Mouse (Mus musculus) B cell, adult 62 days (primary cell): Measurements from ENCODE around the gene Olfr1297. TPM values are rescaled to one million over a fixed set of nuclear protein-coding genes. Genes with fewer than 3 reads are reported as not detected.

ENCODE experiments used
- total RNA-seq: library from RNA; stranded (reverse); gene quantifications from 4 replicates; pipeline ENCODE4 v1.2.4, GENCODE M21; 2023

Gene Olfr1297
- not detected in 4 replicates for total RNA-seq

DNA sequence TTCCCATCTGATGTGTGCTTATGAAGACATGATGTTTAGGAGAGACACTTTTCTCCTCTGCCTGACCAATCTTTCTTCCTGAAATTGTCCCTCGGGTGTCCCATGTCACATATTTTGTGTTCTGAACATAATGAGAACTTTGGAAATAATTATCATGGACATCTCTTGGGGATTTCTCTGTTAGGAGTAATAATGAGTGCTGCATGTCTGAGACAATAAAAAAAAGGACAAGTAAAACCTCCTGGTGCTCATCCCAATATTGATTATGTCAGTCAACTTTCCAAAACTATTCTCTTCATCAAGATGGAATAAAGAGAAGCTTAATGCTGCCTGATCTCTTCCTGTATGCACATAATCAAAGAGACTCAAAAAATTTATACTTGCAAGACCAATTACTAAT, at the start of gene Olfr1297:
Olfr1297 (minus strand) TSS at position 101 of the 400 bp plus-strand sequence.

DNA sequence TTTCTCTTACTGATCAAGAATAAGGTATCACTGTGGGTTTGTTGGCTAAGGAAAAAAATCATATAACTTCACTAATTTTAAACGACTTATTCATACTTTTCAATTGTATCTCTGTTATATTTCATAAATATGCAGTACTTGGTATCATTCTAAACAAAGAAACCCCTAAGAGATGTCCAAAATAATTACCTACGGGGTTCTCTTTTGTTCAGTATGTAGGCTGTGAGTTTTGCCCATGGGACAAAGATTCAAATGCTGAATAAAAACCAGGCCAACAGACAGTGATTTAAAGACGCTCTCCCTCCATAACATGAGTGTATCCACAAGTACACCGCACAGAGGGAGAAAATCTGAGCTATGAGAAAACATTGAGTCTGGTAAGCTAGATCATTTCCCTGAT, 34.8 kb upstream of the Olfr1297 start, which contains the start of gene Olfr1299:
Olfr1299 (plus strand) TSS at position 301 of the 400 bp plus-strand sequence.

DNA sequence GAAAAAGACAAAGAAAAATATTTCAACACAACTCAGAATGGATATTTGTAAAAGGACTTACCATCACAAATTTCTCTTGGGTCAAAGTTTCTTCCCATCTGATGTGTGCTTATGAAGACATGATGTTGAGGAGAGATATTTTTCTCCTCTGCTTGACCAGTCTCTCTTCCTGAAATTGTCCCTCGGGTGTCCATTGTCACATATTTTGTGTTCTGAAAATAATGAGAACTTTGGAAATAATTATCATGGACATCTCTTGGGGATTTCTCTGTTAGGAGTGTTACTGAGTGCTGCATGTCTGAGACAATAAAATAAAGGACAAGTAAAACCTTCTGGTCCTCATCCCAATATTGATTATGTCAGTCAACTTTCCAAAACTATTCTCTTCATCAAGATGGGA, 22.8 kb upstream of the Olfr1297 start, which contains the start of gene Olfr1298:
Olfr1298 (minus strand) TSS at position 101 of the 400 bp plus-strand sequence.

DNA sequence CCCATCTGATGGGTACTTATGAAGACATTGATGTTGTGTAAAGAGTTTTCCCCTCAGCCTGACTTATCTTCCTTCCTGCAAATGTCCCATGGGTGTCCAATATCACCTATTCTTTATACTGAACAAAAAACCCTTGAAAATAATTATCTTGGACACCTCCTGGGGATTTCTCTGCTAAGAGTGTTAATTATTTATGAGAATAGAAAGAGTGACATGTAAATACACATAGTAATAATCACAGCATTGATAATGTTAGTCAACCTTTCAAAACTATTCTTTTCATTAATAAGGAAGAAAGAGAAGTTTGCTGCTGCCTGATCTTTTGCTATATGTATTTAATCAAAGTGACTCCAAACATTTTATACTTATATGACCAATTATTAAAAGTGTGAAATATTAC, 56.7 kb downstream of the Olfr1297 start, which contains the start of gene Olfr1295:
Olfr1295 (minus strand) TSS at position 101 of the 400 bp plus-strand sequence.

Other genes with a start within 250 kb of the Olfr1297 start
- gene Olfr1286, start 203.4 kb downstream of the Olfr1297 start, total RNA-seq = not detected in 4 replicates
- gene Olfr1287, start 177.4 kb downstream of the Olfr1297 start, total RNA-seq = not detected in 4 replicates
- not detected in 4 replicates for gene Olfr1288, start 152.4 kb downstream of the Olfr1297 start, total RNA-seq
- not detected in 4 replicates for gene Olfr1289, start 145.7 kb downstream of the Olfr1297 start, total RNA-seq
- gene Olfr1290, start 132.7 kb downstream of the Olfr1297 start, total RNA-seq = not detected in 4 replicates
- not detected in 4 replicates for gene Olfr1291-ps1, start 129.3 kb downstream of the Olfr1297 start, total RNA-seq
- not detected in 4 replicates for gene Olfr1293-ps, start 101.3 kb downstream of the Olfr1297 start, total RNA-seq
- not detected in 4 replicates for gene Olfr1294, start 86.2 kb downstream of the Olfr1297 start, total RNA-seq
- gene Olfr1295, start 56.8 kb downstream of the Olfr1297 start, total RNA-seq = not detected in 4 replicates
- not detected in 4 replicates for gene Olfr1298, start 22.7 kb upstream of the Olfr1297 start, total RNA-seq
- gene Olfr1299, start 34.9 kb upstream of the Olfr1297 start, total RNA-seq = not detected in 4 replicates
- gene Olfr1301, start 124.5 kb upstream of the Olfr1297 start, total RNA-seq = not detected in 4 replicates
- gene Olfr1302, start 150.9 kb upstream of the Olfr1297 start, total RNA-seq = not detected in 4 replicates
- gene Olfr1303, start 193.8 kb upstream of the Olfr1297 start, total RNA-seq = not detected in 4 replicates